Mouse (Mus musculus): ENCODE measurements at regions not wholly inside any gene's neighbourhood (a gene's known extent, or its start where the extent isn't known, plus 50 kb on each side); places are given as distances from the start of the nearest gene placed in this dataset.

GRCm38 (mm10) chr16:31592014-31592871 is 71.0 kb upstream of the Dlg1 start:
- peaks cover 27% of the 10 kb centered on the region for H3K4me1 ChIP-seq (ENCODE audit: insufficient read depth, low read depth, low read length)
- no peaks in the 10 kb centered on the region; the same call in 1 of the 2 replicates for H3K9me3 ChIP-seq (replicated peaks)
- ATAC-seq (ENCODE audit: extremely low read depth, insufficient number of reproducible peaks, low FRiP score, poor library complexity, severe bottlenecking) (no peak), DNase-seq (ENCODE audit: low spot score) (peak; percentile 30)
- peaks cover 15% of the 10 kb centered on the region for H3K27me3 ChIP-seq (ENCODE audit: insufficient read depth, low read length)
- no peak overlapping the region for H3K4me3 ChIP-seq (ENCODE audit: low read depth, low read length)
- no peaks in the 10 kb centered on the region for H3K36me3 ChIP-seq (replicated peaks)
- TF ChIP-seq CTCF (IDR thresholded peaks at IDR 0.05; ENCODE audit: low read depth, low read length) = no peak
- no peak for TF ChIP-seq POLR2AphosphoS5 (IDR thresholded peaks at IDR 0.05; ENCODE audit: insufficient replicate concordance, low read depth, low read length)
- TF ChIP-seq GATA2 (IDR thresholded peaks at IDR 0.05; ENCODE audit: borderline replicate concordance, low read depth, low read length) = no peak
- TF ChIP-seq TAL1 (conservative IDR thresholded peaks at IDR 0.05; ENCODE audit: low read depth, low read length) = no peak
- TF ChIP-seq GATA1 (IDR thresholded peaks at IDR 0.05; ENCODE audit: borderline replicate concordance, low read length) = no peak

DNA sequence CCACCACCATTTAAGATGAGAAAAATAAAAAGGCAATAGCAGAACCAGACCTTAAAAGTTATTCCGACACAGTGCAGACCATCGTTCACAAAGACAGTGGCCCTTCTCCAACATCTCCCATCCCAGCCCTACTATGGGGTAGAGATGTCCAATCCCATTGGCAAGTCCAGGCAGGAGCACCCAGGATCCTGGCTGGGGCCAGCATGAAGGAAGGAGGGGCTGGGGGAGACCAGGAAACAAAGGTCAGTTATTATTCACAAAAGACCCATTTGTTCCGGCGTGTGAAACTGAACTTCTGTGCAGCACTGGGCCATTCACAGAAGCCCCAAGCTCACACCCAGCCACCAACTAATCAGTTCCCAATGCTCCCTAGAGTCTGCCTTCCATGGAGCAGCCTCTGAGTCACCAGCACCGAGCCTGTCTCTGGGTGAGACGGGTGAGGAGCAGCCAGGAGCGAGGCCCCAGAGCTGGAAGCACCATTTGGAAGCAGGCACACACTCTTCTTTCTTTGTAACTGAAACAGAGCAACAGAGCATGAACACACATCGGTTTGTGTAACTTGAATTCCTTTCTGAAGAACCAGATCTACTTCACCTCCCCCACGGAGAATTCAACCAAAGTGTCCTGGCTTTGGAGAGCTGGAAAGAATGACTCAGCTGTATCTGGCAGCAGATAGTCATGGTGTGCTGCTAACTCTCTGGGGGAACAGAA is 70.1 kb upstream of the Dlg1 start:
- DNase-seq (ENCODE audit: low spot score) = no peak
- ATAC-seq (ENCODE audit: extremely low read depth, insufficient number of reproducible peaks, low FRiP score, poor library complexity, severe bottlenecking) = no peak
- Histone ChIP-seq H3K9me3 (replicated peaks) (no peaks in the 10 kb centered on the region; the same call in 1 of the 2 replicates), H3K27me3 (ENCODE audit: insufficient read depth, low read length) (peaks cover 12% of the 10 kb centered on the region), H3K4me3 (ENCODE audit: low read depth, low read length) (no peak overlapping the region; the same call in 1 of the 2 replicates), H3K4me1 (ENCODE audit: insufficient read depth, low read depth, low read length) (peaks cover 34% of the 10 kb centered on the region), H3K36me3 (replicated peaks) (no peaks in the 10 kb centered on the region)
- TF ChIP-seq POLR2AphosphoS5 (IDR thresholded peaks at IDR 0.05; ENCODE audit: insufficient replicate concordance, low read depth, low read length) = no peak
- no peak for TF ChIP-seq CTCF (IDR thresholded peaks at IDR 0.05; ENCODE audit: low read depth, low read length)
- TF ChIP-seq TAL1 (conservative IDR thresholded peaks at IDR 0.05; ENCODE audit: low read depth, low read length) = no peak
- TF ChIP-seq GATA1 (IDR thresholded peaks at IDR 0.05; ENCODE audit: borderline replicate concordance, low read length) = no peak
- TF ChIP-seq GATA2 (IDR thresholded peaks at IDR 0.05; ENCODE audit: borderline replicate concordance, low read depth, low read length) = no peak

DNA sequence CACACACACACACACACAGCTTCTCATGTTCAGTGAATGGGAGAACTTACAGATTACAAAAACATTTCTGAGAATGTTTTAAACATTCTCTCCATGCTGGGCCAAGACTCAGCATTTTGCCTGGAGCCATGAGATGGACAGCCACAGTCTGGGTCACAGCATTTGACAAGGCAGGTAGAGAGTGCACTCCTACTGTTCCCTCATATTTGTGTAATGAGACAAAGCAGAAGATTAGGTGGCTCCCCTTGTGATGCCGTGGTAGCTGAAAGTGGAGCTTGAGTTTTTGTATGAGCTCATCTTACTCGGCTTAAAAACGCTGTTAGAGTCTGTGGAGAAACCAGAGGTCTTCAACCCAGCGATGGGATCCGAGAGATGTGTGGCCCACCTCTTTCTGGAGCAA is 65.3 kb upstream of the Dlg1 start:
- ATAC-seq (ENCODE audit: extremely low read depth, insufficient number of reproducible peaks, low FRiP score, poor library complexity, severe bottlenecking) (no peak), DNase-seq (ENCODE audit: low spot score) (no peak)
- Histone ChIP-seq H3K27me3 (ENCODE audit: insufficient read depth, low read length) (peaks cover 19% of the 10 kb centered on the region), H3K36me3 (replicated peaks) (no peaks in the 10 kb centered on the region), H3K4me1 (ENCODE audit: insufficient read depth, low read depth, low read length) (peaks cover 40% of the 10 kb centered on the region), H3K9me3 (replicated peaks) (no peaks in the 10 kb centered on the region; the same call in 1 of the 2 replicates), H3K4me3 (ENCODE audit: low read depth, low read length) (peak overlapping the region; percentile 33; the same call in 1 of the 2 replicates)
- no peak for TF ChIP-seq TAL1 (conservative IDR thresholded peaks at IDR 0.05; ENCODE audit: low read depth, low read length)
- no peak for TF ChIP-seq GATA1 (IDR thresholded peaks at IDR 0.05; ENCODE audit: borderline replicate concordance, low read length)
- TF ChIP-seq POLR2AphosphoS5 (IDR thresholded peaks at IDR 0.05; ENCODE audit: insufficient replicate concordance, low read depth, low read length) = no peak
- TF ChIP-seq CTCF (IDR thresholded peaks at IDR 0.05; ENCODE audit: low read depth, low read length) = no peak
- no peak for TF ChIP-seq GATA2 (IDR thresholded peaks at IDR 0.05; ENCODE audit: borderline replicate concordance, low read depth, low read length)

DNA sequence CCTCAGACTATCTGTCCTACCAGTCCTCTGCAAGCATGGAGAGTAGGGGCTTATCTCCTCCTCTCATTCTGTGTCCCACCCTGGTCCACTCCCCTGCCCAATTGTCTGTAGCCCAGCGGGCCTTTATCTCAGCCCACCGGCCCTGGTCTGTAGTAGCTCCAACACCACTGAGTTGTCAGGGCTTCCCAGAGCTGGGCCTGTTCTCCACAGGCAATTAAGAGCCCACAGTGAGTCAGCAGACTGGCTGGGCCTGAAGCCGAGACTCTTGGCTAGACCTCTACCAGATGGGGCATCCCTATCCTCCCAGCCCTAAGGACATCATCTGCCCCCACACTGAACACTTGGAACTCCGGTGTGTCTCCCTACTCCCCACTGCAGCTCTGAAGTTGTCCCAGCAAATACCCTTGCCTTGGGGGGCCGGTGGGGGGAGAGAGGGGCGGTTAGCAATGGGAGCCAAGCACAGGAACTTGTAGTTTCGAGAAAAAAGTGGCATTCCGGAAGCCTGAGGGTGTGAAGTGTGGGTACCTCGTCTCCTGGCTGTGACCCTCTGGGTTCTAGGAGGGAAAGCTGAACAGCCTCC is 64.7 kb upstream of the Dlg1 start:
- Histone ChIP-seq H3K36me3 (replicated peaks) (no peaks in the 10 kb centered on the region), H3K9me3 (replicated peaks) (no peaks in the 10 kb centered on the region; the same call in 1 of the 2 replicates), H3K27me3 (ENCODE audit: insufficient read depth, low read length) (peaks cover 24% of the 10 kb centered on the region), H3K4me3 (ENCODE audit: low read depth, low read length) (peak overlapping the region; percentile 33; the same call in 1 of the 2 replicates), H3K4me1 (ENCODE audit: insufficient read depth, low read depth, low read length) (peaks cover 35% of the 10 kb centered on the region)
- peak; percentile 79 for TF ChIP-seq TAL1 (conservative IDR thresholded peaks at IDR 0.05; ENCODE audit: low read depth, low read length)
- TF ChIP-seq GATA2 (IDR thresholded peaks at IDR 0.05; ENCODE audit: borderline replicate concordance, low read depth, low read length) = no peak
- no peak for TF ChIP-seq POLR2AphosphoS5 (IDR thresholded peaks at IDR 0.05; ENCODE audit: insufficient replicate concordance, low read depth, low read length)
- TF ChIP-seq GATA1 (IDR thresholded peaks at IDR 0.05; ENCODE audit: borderline replicate concordance, low read length) = no peak
- no peak for TF ChIP-seq CTCF (IDR thresholded peaks at IDR 0.05; ENCODE audit: low read depth, low read length)
- ATAC-seq (ENCODE audit: extremely low read depth, insufficient number of reproducible peaks, low FRiP score, poor library complexity, severe bottlenecking) = peak; percentile 86
- peak; percentile 42 for DNase-seq (ENCODE audit: low spot score)

DNA sequence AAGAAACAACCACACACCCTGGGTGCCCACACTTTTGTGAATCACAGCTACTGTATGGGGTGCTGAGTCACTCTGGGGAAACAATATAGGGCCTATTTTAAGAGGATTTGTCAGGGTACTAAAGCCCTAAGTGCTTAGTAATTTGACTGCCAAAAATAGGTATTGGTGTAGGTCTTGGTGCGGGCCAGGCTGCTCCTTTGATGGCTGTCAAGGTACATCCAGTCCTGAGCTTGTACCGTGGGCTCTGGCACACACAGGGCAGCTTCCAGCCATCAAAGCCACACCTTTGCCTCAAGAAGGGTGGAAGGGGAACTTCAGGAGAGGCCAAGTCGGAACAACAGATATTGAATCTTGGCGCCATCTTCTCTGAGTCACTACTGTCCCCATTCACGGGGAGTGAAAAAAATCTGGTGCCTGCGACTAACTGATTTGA is 64.2 kb upstream of the Dlg1 start:
- Histone ChIP-seq H3K4me1 (ENCODE audit: insufficient read depth, low read depth, low read length) (peaks cover 32% of the 10 kb centered on the region), H3K9me3 (replicated peaks) (no peaks in the 10 kb centered on the region; the same call in 1 of the 2 replicates), H3K36me3 (replicated peaks) (no peaks in the 10 kb centered on the region), H3K27me3 (ENCODE audit: insufficient read depth, low read length) (peaks cover 26% of the 10 kb centered on the region), H3K4me3 (ENCODE audit: low read depth, low read length) (peak overlapping the region; percentile 1; the same call in 1 of the 2 replicates)
- TF ChIP-seq GATA1 (IDR thresholded peaks at IDR 0.05; ENCODE audit: borderline replicate concordance, low read length) (no peak), CTCF (IDR thresholded peaks at IDR 0.05; ENCODE audit: low read depth, low read length) (no peak), GATA2 (IDR thresholded peaks at IDR 0.05; ENCODE audit: borderline replicate concordance, low read depth, low read length) (no peak)
- DNase-seq (ENCODE audit: low spot score) (no peak), ATAC-seq (ENCODE audit: extremely low read depth, insufficient number of reproducible peaks, low FRiP score, poor library complexity, severe bottlenecking) (no peak)

DNA sequence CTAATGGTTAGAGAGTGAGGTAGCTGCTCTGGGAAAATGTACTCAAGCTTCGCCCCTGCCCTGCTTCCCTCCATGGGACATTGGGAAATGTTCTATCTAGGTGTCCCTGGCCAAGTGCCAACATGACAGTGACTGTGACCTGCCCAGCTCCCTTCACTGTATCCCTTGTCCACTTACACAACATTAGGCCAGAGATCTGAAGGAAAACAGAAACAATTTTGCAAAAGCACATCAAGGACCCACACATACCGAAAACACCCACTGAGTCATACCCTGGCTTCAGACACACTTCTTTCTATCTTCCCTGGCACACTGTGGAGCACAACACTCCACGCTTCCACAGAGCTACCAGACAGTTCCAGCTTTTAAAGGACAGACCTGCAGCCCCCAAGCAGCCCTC is 62.0 kb upstream of the Dlg1 start:
- ATAC-seq (ENCODE audit: extremely low read depth, insufficient number of reproducible peaks, low FRiP score, poor library complexity, severe bottlenecking) (no peak), DNase-seq (ENCODE audit: low spot score) (no peak)
- Histone ChIP-seq H3K4me3 (ENCODE audit: low read depth, low read length) (no peak overlapping the region), H3K4me1 (ENCODE audit: insufficient read depth, low read depth, low read length) (peaks cover 33% of the 10 kb centered on the region), H3K36me3 (replicated peaks) (no peaks in the 10 kb centered on the region), H3K27me3 (ENCODE audit: insufficient read depth, low read length) (peaks cover 37% of the 10 kb centered on the region), H3K9me3 (replicated peaks) (no peaks in the 10 kb centered on the region)
- TF ChIP-seq TAL1 (conservative IDR thresholded peaks at IDR 0.05; ENCODE audit: low read depth, low read length) = no peak
- TF ChIP-seq CTCF (IDR thresholded peaks at IDR 0.05; ENCODE audit: low read depth, low read length) = no peak
- no peak for TF ChIP-seq GATA1 (IDR thresholded peaks at IDR 0.05; ENCODE audit: borderline replicate concordance, low read length)
- no peak for TF ChIP-seq GATA2 (IDR thresholded peaks at IDR 0.05; ENCODE audit: borderline replicate concordance, low read depth, low read length)
- TF ChIP-seq POLR2AphosphoS5 (IDR thresholded peaks at IDR 0.05; ENCODE audit: insufficient replicate concordance, low read depth, low read length) = no peak

Data from G1E (cell line).